Comparison of ENCODE assay signal across 34 mouse cellular contexts in the genomic region with DNA sequence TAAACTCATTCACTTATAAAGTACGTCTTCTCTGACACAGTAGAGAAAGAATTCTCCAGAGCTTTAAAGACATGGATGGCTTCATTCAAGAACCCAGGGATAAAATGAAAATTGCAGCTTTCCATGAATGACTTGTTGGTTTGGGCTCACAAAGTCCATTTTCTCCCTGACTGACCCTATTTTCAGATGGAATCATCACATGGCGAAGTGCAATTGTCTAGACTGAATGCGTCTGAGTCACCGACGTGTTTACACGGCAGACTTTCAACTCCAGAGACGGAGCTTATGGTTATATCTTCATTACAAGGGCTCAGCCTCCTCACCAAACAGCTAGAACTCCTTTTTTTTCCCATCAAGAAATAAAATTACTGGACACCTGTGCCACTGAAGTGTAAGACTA.
"Had no signal": no experiment of that assay in that cellular context is flagged by ENCODE, and none has a peak within 500 bp of the region (broad histone marks: within the 10 kb centered on the region; RNA-seq: fewer than 3 reads in every experiment).

No protein-coding gene starts in this region.

- ATAC-seq: hindbrain, embryonic 16.5 days; hindbrain, postnatal 0 days; inflammation-experienced regulatory T-cells, adult 6 months; intestine, embryonic 15.5 days; intestine, embryonic 16.5 days; intestine, postnatal 0 days had no signal

- H3K27me3 ChIP-seq: heart, embryonic 12.5 days; heart, embryonic 13.5 days; heart, embryonic 15.5 days; hindbrain, embryonic 12.5 days; hindbrain, embryonic 13.5 days; hindbrain, embryonic 15.5 days; intestine, embryonic 15.5 days; kidney, embryonic 15.5 days had no signal

- H3K4me1 ChIP-seq: heart, embryonic 12.5 days; heart, embryonic 13.5 days; heart, embryonic 15.5 days; hindbrain, embryonic 10.5 days; hindbrain, embryonic 12.5 days; intestine, embryonic 15.5 days; kidney, embryonic 15.5 days had no signal

- H3K4me3 ChIP-seq: heart, embryonic 12.5 days; heart, embryonic 13.5 days; heart, embryonic 15.5 days; hindbrain, embryonic 10.5 days; hindbrain, embryonic 12.5 days; hindbrain, embryonic 13.5 days; hindbrain, embryonic 15.5 days; intestine, embryonic 15.5 days; kidney, embryonic 15.5 days; layer of hippocampus, adult 2 months; left cerebral cortex, adult 2 months had no signal

- DNase-seq: heart, postnatal 10 days; heart, postnatal 14 days; heart, postnatal 36 days; heart, postnatal 4 days; kidney, adult 11 months; kidney, adult 18-20 months; kidney, adult 2 months; kidney, adult 8-10 months; kidney, adult 9 months; kidney, postnatal 10 days; kidney, postnatal 14 days; kidney, postnatal 25 days; kidney, postnatal 36 days; kidney, postnatal 4 days; layer of hippocampus, adult 9-11 months; layer of hippocampus, postnatal 36 days had no signal

- H3K27ac ChIP-seq: heart, embryonic 13.5 days; heart, embryonic 15.5 days; hindbrain, embryonic 10.5 days; hindbrain, embryonic 12.5 days; hindbrain, embryonic 13.5 days; hindbrain, embryonic 14.5 days; hindbrain, embryonic 15.5 days; hindbrain, postnatal 0 days; intestine, embryonic 15.5 days; kidney, embryonic 15.5 days; kidney, postnatal 0 days; left cerebral cortex, adult 2 months had no signal
